Mouse (Mus musculus) ES-Bruce4 (cell line): ENCODE results near the gene Lmnb2. TPM values are rescaled to one million over a fixed set of nuclear protein-coding genes. Genes with fewer than 3 reads are reported as not detected.

Experiments
- H3K27ac ChIP-seq: 2 replicates; pipeline ENCODE4 v1.5.1; 2012; ENCODE audit warnings: low read length, inconsistent platforms; ENCODE audit not compliant: insufficient read depth
- H3K27me3 ChIP-seq: 2 replicates; pipeline ENCODE4 v1.6.1; 2012; ENCODE audit warnings: mild to moderate bottlenecking, low read length, inconsistent platforms; ENCODE audit not compliant: control insufficient read depth, poor library complexity, insufficient read depth, severe bottlenecking
- H3K36me3 ChIP-seq: 2 replicates; pipeline ENCODE4 v1.6.1; 2012; ENCODE audit warnings: inconsistent platforms, mild to moderate bottlenecking, low read length, moderate library complexity; ENCODE audit not compliant: control insufficient read depth, poor library complexity, insufficient read depth, severe bottlenecking
- H3K4me1 ChIP-seq: one replicate; pipeline ENCODE4 v1.8.1; 2011; ENCODE audit warnings: low read length; ENCODE audit not compliant: control insufficient read depth, insufficient read depth
- H3K4me3 ChIP-seq: 2 replicates; pipeline ENCODE4 v1.5.1; 2011; ENCODE audit warnings: low read depth, mild to moderate bottlenecking, low read length
- H3K9ac ChIP-seq: 2 replicates; pipeline ENCODE4 v1.6.1; 2012; ENCODE audit warnings: low read depth, mild to moderate bottlenecking, inconsistent platforms; ENCODE audit not compliant: poor library complexity, severe bottlenecking
- H3K9me3 ChIP-seq: replicated peaks from 2 replicates; pipeline ENCODE4 v1.6.1; 2012; ENCODE audit warnings: mild to moderate bottlenecking, low read length, inconsistent platforms; ENCODE audit not compliant: control insufficient read depth, poor library complexity, insufficient read depth, severe bottlenecking
- CTCF ChIP-seq: IDR thresholded peaks from one replicate; pipeline ENCODE4 v1.8.1; 2011; ENCODE audit warnings: low read depth, low read length
- EP300 ChIP-seq: IDR thresholded peaks from 2 replicates; pipeline ENCODE4 v1.6.1; 2011; ENCODE audit warnings: low read depth, low read length; ENCODE audit not compliant: insufficient read depth
- POLR2A ChIP-seq: IDR thresholded peaks from one replicate; pipeline ENCODE4 v1.8.1; 2011; ENCODE audit warnings: low read length; ENCODE audit not compliant: insufficient read depth
- polyA plus RNA-seq: library from polyadenylated mRNA; stranded (reverse); fragments of >200 nt; gene quantifications from 2 replicates; pipeline ENCODE4 v1.2.4, GENCODE M21; 2011; ENCODE audit warnings: low read depth; ENCODE audit not compliant: missing spikeins, insufficient read depth, insufficient read length

Gene Lmnb2
- 25.9 and 28.2 TPM in 2 replicates for polyA plus RNA-seq

DNA sequence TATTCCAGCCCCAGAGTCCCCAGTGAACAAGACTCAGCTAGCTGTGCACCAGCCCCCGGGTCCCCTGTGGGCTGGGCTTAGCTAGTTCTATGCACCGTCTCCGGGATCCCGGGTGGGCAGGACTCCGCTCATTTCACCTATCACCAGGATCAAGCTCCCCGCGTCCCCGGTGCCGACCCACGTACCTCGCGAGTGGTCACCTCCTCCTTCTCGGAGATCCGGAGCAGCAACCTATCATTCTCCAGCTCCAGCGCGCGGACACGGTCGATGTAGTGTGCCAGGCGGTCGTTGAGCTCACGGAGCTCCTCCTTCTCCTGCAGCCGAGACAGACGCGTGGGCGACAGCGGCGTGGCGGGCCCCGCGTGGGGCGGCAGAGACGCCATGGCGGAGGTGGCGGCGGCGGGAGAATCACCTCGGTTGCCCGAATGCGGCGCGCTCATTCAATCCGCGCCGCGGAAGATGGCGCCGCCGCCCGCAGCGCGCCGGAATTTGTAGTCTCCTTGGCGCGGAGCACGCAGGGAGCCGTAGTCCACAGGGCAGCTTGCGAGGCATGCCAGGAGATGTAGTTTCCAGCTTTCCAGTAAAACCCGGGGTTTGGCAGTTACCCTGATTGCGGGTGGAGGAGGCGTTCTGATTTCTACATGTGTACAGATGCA lies at the start of gene Lmnb2:
Gene Lmnb2 (minus strand): TSS at position 467 of the 656 bp plus-strand sequence.
- peak within 1 kb of the TSS; percentile 63 for H3K9ac ChIP-seq
- no peaks in the 10 kb centered on the region for H3K9me3 ChIP-seq

DNA sequence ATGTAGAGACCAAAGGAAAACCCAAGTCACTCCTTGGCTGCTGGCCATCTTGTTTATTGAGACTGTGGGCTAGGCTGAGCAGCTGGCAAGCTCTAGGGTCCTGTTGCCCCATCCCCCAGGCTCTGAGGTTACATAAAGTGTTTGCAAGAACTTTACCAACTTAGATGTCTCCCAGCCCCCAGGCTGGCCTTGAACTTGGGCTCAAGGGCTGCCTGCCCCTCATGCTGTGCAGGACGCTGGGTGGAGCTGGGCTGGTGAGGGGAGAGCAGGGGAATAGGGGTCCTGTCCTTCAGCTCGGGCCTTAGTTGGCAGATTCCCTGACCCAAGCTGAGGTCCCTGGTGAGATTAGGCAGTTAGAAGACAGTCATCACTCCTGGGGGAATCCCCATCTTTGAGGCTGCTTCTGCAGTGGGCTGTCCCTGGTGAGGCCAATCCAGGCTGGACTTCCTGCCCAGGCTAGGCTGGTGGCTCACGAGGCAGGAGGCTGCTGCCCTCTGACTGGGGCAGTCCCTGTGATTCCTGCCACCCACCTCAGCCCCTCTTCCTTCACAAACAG lies 49.1 kb upstream of the Lmnb2 start:
- Histone ChIP-seq H3K4me1 (peaks cover 10% of the 10 kb centered on the region), H3K4me3 (no peak overlapping the region), H3K9ac (no peak overlapping the region), H3K27me3 (no peaks in the 10 kb centered on the region), H3K36me3 (no peaks in the 10 kb centered on the region), H3K9me3 (no peaks in the 10 kb centered on the region), H3K27ac (no peak overlapping the region)
- no peak for TF ChIP-seq POLR2A
- no peak for TF ChIP-seq CTCF
- TF ChIP-seq EP300: no peak

More for the DNA sequence above, at the start of gene Lmnb2:
- Histone ChIP-seq H3K4me1 (no peaks in the 10 kb centered on the region), H3K27me3 (no peaks in the 10 kb centered on the region), H3K27ac (no peak within 1 kb of the TSS), H3K4me3 (peak within 1 kb of the TSS; percentile 96), H3K36me3 (0 out of 2 replicates have a peak, but pooled peaks cover 3% of the 10 kb centered on the region)
- TF ChIP-seq EP300 (no peak), POLR2A (no peak), CTCF (no peak)

DNA sequence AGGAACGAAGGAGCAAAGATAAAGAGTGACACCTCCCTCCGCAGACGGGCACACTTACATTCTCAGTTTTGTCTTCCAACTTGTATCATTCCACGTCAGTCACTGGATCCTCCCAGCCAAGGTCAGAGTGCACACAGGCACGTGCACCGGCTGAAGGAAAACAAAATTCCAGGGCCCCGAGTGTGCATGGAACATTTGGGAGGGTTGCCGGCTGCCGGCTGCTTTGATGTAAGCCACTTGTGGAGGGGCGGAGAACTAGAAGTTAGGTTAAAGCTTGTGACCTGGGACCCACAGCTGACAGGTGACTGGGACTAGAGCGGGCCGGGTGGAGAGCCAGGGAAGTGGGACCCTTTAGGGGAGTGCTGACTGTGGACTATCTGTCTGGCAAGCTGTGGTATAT lies 48.3 kb upstream of the Lmnb2 start:
- Histone ChIP-seq H3K9me3 (no peaks in the 10 kb centered on the region), H3K4me1 (peaks cover 10% of the 10 kb centered on the region), H3K9ac (no peak overlapping the region), H3K27ac (no peak overlapping the region), H3K36me3 (no peaks in the 10 kb centered on the region), H3K27me3 (no peaks in the 10 kb centered on the region), H3K4me3 (no peak overlapping the region)
- no peak for TF ChIP-seq EP300
- TF ChIP-seq POLR2A: no peak
- no peak for TF ChIP-seq CTCF

DNA sequence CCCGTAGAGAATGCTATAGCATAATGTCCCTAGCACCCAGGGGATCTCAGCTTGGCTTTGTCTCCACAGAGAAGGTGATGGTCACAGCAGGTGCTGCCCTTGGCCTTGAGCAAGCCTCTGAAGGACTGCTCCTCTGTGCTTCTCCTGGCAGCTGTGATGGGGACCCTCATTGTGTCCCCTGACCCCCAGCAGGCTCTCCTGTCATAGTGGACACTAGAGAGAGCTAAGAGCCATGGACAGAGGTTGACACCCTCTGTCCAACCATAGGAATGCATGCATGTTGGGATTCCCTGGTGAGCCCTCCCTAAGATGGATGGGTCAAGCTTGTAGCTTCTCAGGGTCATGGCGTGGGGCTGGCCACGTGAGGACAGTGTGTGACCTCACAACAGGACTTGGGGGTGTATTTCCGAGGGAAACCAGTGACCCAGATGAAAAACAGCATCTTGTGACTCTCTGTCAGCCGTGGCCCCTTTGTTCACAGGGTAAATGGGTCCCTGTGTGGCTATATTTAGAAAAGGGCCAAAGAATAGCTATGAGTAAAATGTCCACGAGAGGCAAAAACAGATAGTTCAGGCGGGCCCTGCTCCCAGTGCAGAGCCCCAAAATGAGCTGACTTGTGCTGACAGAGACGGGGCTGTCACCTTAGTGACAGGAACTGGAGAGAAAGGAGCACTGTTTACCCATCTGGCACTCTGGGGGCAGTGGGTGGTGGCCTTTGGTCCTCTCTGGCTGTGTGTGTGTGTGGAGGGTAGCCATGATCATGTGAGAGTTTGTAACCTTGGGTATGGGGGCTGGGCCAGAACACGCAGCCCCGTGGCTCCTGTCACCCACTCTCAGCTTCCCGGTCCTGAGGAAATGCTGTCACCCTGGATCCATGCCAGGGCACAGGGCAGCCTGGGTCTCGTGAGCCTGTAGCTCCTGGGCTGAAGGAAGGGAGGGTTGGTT lies 45.3 kb upstream of the Lmnb2 start:
- no peak overlapping the region for H3K4me3 ChIP-seq
- H3K9ac ChIP-seq: no peak overlapping the region
- TF ChIP-seq POLR2A (no peak), CTCF (no peak), EP300 (no peak)
- no peaks in the 10 kb centered on the region for H3K9me3 ChIP-seq
- no peak overlapping the region for H3K27ac ChIP-seq
- peaks cover 10% of the 10 kb centered on the region for H3K4me1 ChIP-seq
- H3K36me3 ChIP-seq: no peaks in the 10 kb centered on the region
- no peaks in the 10 kb centered on the region for H3K27me3 ChIP-seq

DNA sequence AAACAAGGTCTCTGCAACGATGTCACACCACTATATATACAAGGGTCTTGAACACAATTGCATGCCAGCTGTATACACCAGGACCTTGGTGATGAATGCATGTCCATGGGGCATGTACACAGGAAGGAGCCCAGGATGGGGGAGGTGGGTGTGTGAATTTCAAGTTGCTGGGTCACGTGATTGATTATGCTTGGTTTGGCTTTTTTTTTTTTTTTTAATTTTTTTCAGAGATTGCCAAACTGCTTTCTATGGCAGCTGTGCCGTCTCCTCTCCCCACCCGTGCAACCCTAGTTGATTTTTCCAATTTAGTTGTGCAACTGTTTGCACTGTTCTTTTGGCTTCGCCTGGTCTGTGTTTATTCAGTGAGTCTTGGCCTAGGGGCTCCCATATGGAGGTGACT lies 44.5 kb upstream of the Lmnb2 start:
- no peaks in the 10 kb centered on the region for H3K36me3 ChIP-seq
- H3K27me3 ChIP-seq: no peaks in the 10 kb centered on the region
- peak overlapping the region; percentile 75 for H3K27ac ChIP-seq
- no peaks in the 10 kb centered on the region for H3K9me3 ChIP-seq
- TF ChIP-seq POLR2A (no peak), EP300 (no peak), CTCF (no peak)
- peaks cover 10% of the 10 kb centered on the region for H3K4me1 ChIP-seq
- H3K9ac ChIP-seq: peak overlapping the region; percentile 54
- H3K4me3 ChIP-seq: no peak overlapping the region
